Mouse (Mus musculus) left cerebral cortex, postnatal 25 days (tissue): ENCODE measurements around the gene Eci2. TPM values are rescaled to one million over a fixed set of nuclear protein-coding genes. Genes with fewer than 3 reads are reported as not detected.
"Not testable (repeated sequence)": the region's sequence is repeated elsewhere in the genome, so short reads cannot be mapped to it uniquely, and the experiment has no call there.

Source experiments
- DNase-seq, 2 experiments: peaks; one replicate each; pipeline ENCODE4 v3.0.0; 2022; ENCODE audit warnings: low spot score in 2 of 2, mixed read lengths in 1 of 2
- intact Hi-C: fragments of 180-260 bp; cut with DNase I; formaldehyde crosslinking; loops from one replicate; pipeline ENCODE4 v1.15.1; 2025
- total RNA-seq, 2 experiments: library from RNA; stranded (reverse); gene quantifications; 2 replicates each; pipeline ENCODE4 v1.2.3; 2021

Eci2 gene
- total RNA-seq: 10 to 100 TPM; 39.3 to 40.0 TPM

DNA sequence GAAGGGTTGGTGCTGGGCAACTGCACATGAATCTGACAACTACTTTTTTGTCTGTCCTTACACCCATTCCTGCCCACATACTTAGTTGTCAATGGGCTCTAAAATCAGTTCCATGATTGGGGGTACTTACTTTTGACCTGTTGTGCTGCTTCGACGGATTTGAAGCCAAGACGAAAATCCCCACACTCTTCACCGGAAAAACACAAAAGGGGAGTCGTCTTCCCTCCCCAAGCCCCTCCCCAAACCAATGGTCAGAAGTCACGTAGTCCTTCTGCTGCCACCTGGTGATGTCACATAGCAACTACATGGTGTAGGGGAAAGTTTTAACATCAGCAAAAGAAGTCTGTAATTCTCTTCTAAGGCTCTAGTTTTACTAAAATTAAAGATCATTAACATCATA, at the start of gene Eci2:
Gene Eci2, minus strand, starts transcription at position 218 of the 400 bp plus-strand sequence.
- DNase-seq: peak in 1 of 2 experiments; percentile 16
- intact Hi-C loops: loop anchor here (2.0 to 5.0 kb wide), 2 partner anchors 32 to 385 kb away; no protein-coding TSS in a partner anchor

DNA sequence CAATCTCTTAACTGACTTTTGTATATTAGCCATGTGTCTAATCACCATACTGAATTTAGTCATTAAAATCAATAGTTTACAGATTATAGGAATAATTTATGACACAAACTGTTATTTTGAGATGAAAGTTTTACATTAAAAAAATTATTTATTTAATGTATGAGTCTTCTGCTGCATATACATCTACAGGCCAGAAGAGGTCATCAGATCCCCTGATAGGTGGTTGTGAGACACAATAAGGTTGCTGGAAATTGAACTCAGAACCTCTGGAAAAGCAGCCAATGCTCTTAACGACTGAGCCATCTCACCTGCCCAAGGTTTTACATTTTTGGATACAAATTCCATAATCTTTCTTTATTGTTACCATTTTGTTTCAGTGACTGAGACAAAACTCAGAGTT, 48.0 kb upstream of the Eci2 start:
- DNase-seq: no peak
- intact Hi-C loops: no loop called here

DNA sequence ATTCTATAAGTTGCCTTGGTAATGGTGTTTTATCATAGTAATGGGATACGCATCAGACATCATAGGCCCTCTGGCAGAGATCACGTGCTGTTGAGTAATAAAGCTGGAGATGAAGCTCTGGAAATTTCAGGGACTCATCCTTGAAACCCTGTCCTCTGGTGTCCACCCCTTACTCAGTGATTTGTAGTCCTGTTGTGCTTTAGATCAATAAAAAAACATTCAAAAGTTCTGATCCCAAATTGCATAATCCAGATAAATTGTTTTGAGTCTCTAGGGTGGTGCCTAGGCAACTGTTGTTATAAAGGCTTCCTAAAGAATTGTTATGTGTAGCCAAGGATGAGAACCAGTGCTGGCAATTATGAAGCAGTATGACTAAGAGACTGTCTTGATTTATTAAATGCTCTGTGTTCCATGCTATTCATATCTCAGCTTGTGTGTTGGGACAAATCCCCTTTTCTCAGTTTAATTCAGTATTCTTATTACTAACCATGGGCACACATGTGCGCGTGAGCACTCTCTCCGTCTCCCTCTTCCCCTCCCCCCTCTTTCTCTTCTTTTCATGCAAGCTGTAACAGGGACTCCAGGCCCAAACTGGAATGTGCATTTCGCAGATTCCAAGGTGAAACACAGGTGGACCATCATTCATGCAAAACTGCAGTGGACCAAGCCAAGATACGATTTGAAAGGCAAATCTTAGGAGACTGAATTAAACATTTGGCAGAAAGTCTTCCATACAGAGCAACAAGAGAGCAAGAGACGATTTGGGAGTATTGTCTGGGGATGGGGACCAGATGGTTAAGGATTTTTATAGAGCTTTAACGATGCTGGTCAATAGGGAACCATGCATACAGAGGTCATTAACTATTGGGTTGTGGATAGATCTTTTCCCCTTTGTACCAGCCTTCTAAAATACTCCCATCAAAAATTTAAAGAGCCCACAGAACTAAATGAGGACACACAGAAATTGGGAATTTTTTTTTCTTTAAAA, 43.9 kb upstream of the Eci2 start:
- intact Hi-C loops: no loop called here
- no peak for DNase-seq

DNA sequence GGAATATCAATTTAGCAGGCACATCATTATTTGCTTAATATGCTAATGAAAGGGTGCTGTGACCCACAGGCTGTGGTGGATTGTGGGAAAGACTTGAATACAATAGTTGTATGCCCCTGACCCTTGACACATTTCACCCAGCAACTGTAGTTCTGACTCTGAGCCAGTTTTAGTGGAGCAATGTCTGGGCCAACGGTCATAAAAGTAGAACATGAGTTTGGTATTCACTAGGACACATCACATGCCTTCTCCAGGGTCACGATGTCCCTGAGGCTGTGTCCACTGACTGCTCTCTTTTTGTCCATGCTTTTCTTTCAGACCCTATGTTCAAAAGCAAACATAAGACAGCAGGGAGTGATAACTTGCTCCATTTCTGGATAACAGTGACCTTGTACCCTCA, 40.2 kb upstream of the Eci2 start:
- intact Hi-C loops: no loop called here
- DNase-seq: no peak

DNA sequence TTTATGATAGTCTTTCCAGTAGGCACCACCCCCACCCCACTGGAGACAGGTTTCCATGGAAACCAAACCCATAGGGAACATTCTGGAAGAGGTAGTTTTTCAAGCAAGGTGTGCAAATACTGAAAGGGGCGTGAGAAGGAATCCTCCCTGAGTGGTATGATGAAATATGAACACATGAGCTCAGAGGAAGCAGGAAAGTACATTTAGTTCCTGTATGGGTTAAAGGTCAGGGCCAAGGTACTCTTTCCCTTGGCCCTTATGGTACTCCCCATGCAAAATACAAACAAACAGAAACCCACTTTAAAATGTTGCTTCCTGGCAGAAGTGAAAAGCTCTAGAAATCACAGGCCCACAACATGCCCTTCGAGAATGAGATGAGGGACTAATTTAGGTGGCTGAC, 39.1 kb upstream of the Eci2 start:
- intact Hi-C loops: no loop called here
- DNase-seq: no peak

DNA sequence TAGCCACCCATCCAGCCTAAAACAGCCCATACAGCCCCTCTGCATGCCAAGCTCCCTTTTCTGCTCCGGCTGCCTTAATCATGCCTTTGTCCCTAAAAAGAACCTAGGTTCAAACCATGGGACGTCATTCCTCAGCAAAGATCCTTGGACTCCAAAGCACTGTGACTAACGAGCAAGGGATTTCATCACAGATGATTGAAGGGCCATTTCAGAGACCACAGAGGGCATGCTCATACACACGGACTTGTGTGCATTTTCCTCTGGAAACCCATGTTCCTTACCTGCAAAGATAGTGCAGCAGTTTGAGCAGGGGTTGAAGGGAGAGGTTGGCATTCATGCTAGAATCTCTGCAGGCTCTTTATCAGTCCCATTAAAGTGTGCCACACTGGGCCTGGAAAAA, 37.5 kb upstream of the Eci2 start:
- no peak for DNase-seq
- intact Hi-C loops: no loop called here

DNA sequence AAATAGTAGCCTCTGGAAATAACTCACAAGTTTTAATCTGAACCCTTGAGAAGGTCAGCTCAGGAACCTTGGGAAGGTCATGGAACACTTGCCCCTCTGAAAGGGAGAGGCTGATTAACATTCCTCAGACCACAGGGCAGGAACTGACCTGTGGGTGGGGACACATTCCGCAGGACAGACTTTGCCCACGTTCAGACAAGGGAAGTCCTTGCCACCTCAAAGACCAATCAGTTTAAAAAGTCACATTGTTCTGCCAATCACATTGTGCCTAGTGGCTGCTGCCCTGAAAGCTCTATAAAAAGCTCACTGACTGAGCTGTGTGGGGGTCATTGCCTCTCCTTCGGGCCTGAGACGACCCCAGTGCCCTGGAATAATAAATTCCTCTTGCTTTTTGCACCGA, 31.2 kb upstream of the Eci2 start:
- no peak for DNase-seq
- intact Hi-C loops: no loop called here

DNA sequence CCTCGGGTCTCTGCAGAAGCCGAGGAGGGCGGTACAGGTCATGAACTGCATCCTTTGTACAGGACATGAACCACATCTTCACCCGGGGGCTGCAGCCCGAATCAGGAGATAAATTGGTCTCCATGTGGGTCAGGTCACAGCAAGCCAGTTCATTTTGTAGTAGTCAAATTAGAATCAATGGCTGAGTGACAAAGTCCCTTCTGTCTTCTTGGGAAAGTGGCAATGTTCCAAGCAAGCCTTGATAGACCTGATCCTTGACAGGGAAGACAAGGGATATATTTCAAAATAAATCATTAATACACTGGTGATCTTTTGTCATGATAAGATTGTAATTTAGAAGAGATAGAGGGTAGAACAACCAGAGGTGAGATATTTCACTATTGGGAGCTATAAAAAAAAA, 9.6 kb upstream of the Eci2 start:
- no peak for DNase-seq
- intact Hi-C loops: no loop called here

DNA sequence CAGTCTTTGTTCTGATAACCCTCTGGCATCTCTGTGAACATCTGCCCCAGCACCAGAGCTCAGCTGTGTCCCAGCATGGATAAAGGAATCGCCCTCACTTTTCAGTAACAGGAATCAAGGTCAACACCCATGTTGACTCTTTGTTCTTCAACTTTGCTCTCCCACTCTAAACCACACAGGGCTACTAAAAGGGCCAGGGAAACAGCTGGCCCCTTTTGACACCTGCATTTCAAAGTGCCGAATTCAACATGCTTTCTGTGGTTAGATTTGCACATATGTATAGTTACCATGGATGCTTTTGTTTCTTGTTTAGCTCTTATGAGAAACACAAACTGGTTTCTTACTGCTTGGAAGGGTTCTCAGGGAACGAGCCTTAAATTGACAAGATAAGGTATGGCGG, 8.8 kb upstream of the Eci2 start:
- no peak for DNase-seq
- intact Hi-C loops: no loop called here

DNA sequence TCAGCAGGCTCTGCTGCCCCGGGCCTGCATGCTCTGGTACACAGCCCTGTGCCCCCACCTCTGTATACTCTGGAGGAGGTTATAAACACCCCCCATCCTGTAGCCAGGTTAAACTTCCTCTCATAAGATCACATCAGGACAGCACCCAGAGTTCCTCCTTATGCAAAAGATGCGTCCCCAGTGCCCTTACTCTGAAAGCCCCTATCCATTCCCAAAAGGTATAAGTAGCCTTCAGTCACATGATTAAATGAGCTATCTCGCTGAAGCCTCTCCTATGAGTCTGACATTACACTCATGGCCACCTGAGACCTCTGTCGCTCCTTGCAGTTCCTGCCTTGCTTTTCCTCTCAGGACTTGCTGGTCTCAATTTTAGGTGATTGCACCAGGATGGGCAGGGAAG, 6.7 kb upstream of the Eci2 start:
- intact Hi-C loops: loop anchor here (5.0 kb wide), 2 partner anchors 84 to 739 kb away; no protein-coding TSS in a partner anchor

DNA sequence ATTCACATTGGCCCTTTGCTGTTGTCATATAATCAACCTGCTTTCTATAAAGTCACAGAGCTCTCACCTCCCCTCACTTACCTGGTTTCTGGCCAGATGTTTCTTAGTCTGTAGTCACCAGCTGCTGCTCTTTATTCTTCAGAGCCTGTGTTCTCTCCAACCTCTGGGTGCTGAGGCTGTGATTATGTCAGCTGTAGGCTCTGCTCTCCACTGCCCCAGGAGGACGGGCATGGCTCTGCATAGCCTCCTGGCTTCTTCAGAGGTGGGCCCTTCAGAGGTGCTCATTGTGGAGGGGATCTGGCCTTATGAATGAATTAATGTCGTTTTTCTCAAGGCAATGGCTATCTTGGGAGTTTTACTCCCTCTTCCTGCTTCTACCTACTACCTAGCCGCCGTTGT, 4.8 kb upstream of the Eci2 start:
- no peak for DNase-seq
- intact Hi-C loops: loop anchor here (2.0 to 5.0 kb wide), 3 partner anchors 86 to 915 kb away; no protein-coding TSS in a partner anchor

More for the DNA sequence above, 6.7 kb upstream of the Eci2 start:
- no peak for DNase-seq

DNA sequence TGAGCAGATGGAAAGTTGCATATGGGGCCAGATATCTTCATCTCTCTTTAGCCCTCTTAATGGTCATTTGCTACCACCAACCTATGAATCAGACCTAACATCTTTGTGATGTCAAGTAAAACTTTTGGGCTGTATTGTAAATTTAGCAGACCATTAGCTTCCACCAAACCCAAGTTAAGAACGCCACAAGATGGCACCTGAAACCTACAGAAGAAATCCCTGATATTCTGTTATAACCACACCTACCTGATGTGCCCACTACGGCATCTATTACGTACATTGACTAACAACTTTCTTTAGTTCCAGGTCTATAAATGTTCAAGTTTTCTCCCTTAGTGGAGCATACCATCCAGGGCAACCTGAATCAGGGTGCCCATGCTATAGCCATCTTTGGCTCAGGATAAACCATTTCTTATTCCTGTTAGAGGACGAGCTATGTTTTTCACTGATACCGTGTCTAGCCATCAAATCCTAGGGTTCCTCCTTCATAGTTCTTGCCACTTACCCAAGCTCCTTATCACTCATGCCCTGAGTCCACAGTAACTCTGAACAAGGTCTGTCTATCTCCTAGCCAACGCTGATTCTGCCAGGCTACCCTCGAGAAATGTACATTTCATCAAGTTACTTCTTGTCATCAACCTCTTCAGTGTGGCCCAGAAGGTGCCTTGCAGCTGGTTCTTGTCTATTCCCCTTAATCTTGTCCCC, 4.2 kb upstream of the Eci2 start:
- DNase-seq: peak; percentile 30 to 48
- intact Hi-C loops: loop anchor here (2.0 to 5.0 kb wide), 3 partner anchors 86 to 916 kb away; no protein-coding TSS in a partner anchor

DNA sequence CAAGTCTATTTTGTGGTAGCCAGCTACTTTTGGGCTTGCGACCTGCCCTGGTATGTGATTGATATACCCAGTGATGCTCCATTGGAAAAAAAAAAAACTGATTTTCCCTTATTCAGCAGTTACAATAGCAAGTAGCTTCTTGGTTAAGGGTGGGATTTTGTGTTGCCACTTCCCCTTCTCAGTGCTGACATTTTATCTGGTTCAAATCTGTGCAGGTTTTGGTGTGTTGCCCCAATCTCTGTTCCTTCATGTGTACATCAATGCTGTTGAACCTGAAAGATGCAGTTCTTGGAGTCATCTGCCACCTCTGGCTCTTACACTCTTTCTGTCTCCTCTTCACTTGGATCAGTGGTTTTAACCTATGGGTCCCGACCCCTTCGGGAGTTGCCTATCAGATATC, 1.5 kb upstream of the Eci2 start:
- intact Hi-C loops: loop anchor here (5.0 kb wide), 1 partner anchor 386 kb away; no protein-coding TSS in a partner anchor
- DNase-seq: no peak

DNA sequence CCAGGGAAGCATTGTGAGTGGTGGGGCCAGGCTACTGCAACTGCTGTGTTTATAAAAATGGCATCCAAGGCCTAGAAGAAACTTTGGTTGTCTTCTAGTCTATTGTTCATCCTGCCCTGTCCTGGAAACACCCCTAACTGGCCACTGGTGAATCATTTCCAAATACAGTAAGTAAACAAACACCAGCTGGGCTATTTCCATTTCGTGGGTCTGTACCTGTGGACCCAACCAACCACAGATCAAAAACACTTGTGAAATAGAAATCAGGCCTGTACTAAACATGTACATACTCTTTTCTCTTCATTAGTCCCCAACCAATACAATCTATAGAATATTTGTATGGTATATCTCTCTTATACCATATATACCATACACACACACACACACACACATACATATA, 3.5 kb downstream of the Eci2 start:
- DNase-seq, intact Hi-C loops: not testable (repeated sequence)

DNA sequence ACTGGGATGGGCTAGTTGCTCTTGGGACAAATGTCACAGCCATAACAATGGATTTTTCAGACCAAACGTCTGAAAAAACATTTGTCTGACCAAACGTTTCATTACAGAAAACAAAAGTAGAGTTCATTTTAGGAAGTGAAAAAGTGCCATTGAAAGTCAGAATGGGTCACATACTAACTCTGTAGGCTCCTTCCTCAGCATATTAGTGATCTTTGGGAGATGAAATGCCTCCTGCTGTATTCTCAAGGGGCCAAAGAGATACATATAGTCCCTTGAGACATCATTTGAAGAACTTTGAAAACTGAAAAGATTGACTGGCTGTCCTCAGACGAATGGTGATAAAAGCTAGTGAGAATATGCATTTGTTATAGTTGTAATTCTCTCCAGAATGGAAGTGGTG, 6.5 kb downstream of the Eci2 start:
- no peak for DNase-seq
- intact Hi-C loops: no loop called here

DNA sequence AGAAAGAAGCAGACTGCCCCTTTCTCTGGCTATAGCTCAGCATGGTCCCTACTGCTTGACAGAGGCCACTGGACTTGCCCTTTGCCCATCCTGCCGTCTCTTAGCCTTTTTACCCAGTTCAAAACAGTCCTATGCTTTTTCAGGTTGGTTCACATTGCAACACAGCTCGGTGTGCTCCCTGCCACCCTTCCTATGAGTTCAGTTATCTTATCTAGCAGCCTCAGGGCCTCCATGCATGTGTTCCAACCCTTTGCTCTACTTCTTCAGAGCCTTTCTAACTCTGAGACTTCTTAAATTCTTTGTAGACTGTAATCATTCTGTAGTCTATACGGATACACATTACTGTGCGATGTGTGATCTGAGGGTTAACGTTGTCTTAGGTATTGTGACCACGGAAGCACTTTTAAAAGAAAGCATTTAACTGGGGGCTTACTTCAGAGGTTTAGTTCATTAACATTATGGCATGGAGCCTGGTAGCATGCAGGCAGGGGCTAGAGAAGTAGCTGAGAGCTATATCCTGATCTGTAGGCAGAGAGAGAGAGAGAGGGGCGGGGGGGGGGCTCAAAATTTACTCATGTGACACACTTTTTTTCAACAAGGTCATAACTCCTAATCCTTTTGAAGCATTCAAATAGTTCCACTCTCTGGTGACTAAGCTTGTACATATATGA, 7.9 kb downstream of the Eci2 start:
- intact Hi-C loops: no loop called here
- no peak for DNase-seq

DNA sequence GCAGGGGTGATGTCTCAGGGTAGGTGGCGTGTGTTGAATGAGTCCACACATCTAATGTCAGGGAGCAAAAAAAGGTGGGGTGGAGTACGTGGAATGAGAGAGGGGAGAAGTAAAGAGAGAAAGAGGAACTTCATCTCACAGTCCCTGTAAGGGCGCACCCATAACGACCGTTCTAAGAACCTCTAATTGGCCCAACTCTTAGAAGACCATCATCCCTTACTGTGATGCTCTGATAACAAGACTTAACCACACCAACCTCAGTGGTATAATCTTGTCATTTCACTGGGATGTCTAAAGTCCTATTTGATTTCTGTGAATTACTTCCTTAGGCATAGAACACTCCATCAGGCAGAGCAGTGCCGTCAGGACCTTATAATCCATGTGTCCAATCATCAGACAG, 9.5 kb downstream of the Eci2 start:
- intact Hi-C loops: no loop called here
- DNase-seq: no peak

DNA sequence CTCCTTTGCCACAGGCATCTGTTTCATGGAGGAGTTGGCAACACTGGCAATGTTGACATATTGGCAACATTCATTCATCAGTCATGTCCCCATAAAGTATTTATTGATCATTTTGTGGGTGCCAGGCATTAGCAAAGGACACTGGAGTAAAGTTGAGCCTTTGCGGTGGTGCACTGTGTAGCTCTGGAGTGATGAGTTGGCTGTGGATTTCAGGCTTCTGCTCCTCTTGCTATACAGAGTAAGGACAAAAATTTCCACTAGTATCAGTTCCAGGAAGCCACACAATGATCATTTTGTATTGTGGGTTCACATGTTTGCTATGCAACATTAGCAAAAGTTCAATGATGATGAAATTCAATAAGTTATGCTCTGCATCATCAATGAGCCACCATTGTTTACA, 10.8 kb downstream of the Eci2 start:
- intact Hi-C loops: no loop called here
- no peak for DNase-seq

DNA sequence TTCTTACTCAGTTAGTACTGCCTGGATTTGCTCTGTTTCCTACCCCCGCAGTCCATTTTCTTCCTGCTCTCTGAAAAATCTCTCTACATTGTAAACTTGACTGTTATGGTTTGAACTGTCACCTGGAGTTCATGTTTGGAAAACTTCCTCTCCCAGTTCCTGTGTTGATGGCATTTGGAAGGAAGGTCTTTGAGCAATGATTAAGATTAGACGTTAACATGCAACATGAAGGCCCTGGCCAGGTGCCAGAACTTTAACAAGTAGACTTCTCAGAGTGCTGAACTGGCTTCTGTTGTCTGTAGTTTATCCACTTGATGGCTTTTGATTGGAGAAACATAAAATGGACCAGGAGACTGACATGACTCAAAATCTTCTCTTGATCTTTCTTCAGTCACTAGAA, 31.0 kb downstream of the Eci2 start:
- DNase-seq: no peak
- intact Hi-C loops: loop anchor here (2.0 kb wide), 1 partner anchor 31 kb away; the partner anchor contains the start of gene Eci2
